Mouse (Mus musculus): ENCODE results near the gene Gdf15. TPM values are rescaled to one million over a fixed set of nuclear protein-coding genes. Genes with fewer than 3 reads are reported as not detected.
"Not testable (repeated sequence)": the region's sequence is repeated elsewhere in the genome, so short reads cannot be mapped to it uniquely, and the experiment has no call there.

Gdf15 gene
- total RNA-seq, 1 experiment from 2014 or later: 2.2 TPM

DNA sequence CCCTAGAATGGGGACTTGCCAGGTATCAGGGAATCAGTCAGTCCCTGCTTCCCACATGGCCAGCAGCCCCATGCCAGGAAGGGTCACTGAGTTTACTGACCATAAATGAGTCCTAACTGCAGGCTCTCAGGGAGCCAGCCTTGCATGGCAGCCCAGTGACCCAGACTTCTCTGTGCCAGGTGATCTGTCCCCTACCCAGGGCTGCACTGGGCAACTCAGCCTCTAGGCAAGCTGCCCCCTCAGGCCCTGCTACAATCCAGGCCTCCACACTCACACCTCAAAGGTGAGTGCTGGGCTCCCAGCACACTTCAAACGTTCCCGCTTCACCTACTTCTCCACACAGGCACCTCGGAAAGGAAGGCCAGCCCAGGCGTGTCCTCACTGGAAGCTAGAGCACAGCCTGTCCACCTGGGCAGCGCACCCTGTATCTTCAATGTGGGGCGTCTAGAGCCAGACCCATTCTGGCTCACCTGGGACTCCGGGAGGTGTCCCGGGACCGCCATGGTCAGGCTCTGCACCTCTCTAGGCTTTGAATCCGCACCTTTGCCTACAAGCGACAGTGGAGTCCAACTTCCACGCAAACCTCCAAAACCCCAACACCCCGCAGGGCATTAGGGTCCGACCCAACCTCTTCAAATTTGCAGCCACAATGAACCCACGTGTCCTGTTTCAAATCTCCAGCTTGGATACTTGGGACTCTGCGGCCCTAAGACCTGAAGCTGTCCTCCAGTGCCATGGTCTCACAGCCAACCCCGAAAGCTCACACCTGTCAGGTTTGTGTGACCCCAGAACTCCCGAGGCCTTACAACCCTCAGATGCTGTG, 25.3 kb downstream of the Gdf15 start:
- no peak for DNase-seq

DNA sequence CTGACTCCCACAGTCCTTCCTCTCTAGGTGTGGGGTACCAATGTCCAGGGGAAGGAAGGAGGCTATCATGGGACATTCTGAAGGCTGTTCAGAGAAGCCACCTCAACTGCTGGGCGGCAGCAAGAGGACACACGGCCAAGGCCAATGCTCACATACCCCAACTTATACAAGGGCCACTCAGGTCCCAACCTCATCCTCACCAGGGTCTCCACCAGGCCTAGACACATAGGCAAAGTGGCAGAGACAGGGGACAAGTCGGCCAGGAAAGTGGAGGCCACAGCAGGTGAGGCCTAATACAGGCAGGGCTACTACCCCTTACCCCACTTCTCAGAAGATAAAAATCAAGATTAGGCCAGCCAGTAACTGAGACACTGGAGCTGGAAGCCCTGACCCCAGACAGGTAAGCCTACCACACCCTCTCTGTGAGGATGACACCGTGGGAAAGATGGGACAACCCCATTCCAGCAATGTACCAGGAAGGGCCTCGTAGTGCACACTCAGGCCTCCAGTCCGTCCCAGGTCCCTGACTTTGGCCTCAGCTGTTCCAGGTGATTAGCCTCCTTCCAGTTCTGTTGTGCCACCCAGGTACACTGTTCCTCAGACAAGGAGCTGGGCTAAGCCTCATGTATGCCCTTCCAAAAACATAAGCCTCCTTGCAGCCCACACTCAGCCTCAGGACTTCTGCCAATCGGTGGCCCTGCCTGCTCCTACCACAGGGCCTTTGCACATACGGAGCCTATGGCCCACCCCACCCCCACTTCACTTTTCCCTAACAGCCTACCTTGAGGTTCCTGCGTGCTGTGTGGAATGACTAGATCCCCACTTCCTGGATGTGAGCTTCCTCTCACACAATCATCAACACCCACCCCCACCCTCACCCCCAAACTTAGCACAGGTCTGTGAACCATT, 26.1 kb downstream of the Gdf15 start:
- DNase-seq: no peak

DNA sequence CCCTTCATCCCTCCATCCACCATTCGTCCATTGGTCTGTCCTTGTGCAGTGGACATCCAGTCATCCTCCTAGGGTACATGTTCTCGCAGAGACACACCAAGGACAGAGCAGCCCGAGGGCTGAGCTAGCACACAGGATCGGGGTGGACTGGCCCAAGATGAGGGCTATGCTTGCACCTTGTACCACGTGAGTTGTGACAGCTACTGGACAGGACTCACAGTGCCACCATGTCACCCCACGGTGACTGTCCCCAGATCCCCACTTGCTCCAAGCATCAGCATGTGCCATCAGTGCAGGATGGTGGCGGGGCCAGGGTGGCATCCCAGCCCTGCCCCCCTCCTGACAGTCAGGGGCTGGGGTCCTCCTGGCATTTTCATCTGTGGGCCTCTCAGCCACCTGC, 27.7 kb downstream of the Gdf15 start:
- DNase-seq: no peak

DNA sequence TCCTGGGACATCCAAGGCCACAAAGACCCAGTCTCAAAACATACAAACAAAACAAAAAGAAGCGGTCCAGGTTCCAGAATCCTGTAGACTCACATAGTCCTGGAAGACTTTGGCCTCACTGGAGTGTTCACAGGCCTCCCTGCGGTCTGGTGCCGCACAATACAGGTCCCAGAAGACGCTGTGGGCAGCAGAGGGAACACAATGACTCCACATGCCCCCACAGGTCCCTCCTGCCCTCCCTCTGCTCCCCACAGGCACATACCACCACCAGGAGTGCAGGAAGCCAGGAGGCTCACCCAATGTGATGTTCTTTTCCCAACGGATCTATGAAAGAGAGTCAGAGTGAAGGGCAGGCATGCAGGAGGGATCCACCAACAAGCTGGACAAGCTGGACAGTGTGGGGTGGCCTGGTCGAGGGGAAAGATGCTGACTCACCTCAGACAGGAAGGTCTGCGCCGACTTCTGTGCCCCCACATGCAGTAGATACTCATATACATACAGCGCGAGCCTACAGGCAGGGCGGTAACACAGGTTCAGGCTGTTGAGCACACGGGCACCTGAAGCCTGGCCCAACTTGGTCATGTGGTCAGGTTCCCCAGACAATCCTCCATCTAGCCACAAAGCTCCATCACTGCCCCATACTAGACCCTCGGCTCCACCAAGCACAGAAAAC, 30.0 kb downstream of the Gdf15 start:
- DNase-seq: no peak

DNA sequence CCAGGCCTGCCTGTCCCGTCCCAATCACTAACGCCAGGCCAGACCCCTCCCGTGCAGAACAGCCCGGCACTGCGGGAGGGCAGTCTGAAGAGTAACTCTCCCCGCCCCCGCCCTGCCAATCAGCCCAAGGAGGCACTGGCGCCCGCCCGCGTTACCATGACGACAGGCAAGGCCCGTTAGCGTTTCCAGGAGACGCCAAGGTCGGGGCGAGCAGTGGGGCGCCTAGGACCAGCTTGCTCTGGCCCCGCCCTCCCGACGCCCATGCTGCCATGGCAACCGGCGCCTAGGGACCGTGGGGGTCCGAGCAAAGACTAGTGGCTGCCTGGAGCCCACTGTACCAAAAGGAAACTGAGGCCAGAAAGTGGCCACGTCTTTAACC, 31.0 kb downstream of the Gdf15 start:
- peak; percentile 95 for DNase-seq

DNA sequence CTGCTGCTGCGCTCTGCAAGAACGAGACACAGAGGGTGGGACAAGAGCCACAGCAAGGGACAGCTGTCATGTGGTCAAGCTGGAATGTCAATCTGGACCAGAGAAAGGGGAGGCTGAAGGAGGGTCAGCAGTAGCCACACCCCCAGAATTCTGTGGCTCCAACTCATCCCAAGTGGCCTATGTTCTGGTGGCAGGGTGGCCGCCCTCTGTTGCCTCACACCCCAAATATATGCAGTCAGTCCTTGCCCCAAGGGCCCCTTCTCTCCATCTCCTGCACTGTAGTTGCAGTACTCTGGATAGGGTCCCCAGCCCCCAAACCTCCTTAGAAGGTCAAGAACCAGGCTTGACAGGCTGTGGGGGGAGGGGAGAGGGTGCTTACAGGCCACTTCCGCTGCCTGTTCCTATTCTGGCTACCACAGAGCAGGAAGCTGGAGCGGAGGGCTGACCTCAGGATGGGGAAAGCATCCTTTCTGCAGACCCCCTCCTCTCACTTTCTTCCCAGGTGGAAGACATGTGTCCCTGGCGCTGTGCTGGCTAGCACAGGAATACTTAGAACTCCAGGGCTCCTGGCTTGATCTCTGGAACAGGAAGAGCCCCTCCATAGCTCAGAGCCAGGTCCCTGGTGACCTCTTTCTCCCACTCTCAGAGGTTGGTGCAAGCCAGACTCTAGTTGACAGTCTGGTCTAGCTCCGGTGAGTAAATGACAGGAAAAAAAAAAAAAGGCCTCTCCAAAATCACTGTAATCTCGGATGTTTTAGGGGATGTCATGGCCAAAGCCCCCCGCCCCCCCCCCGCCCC, 31.6 kb downstream of the Gdf15 start:
- DNase-seq: no peak

DNA sequence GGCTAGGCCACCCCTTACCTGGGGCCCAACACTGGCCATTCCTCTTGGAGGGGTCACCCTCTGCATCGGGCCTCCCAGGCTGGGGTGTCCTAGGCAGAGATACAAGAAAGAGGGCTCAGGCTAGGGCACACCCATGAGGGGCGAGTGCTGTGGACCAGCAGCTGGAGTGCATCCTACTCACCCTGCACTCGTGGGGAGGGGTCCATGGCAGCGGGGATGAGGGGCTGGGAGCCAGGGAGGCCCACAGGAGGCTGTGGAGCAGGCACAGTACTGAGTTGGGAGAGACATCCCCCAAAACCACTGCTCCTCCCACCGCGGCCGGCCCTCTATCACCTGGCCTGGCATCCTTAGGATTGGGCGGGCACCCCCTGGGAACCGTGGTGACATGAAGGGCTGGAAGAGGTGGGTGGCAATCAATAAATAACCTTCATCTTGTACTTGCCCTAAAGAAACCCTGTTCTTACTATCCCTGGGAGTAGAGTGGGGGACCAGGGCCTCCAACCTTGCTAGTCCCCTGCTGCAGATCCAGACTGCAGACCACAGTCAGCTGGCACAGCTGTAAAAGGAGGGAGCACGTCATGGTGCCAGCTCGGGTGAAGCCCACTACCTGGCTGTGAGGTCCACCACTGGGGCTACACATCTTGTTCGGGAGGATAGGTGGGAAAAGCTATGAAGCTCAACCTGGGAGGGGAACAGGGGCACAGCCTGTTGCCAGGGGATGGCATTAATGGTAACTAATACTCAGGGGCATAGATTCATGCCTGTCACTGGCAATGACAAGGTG, 32.6 kb downstream of the Gdf15 start:
- DNase-seq: no peak

DNA sequence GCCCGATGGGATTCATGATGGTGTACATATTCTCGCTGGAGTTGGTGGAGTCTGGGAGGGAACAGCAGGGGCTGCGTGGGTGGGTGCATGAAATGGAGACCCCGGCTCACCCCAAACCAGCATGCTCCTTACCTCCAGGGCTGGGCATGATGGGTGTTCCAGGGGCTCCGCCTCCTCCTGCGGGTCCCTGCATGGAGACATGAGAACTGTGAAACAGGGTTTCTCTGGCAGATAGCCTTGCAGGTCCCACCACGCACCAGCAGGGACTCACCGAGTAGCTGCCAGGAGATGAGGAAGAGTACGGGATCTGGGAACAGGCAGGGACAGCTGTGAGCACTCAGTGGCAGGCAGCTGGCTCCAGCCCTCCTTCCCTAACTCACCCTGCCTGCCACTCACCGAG, 33.5 kb downstream of the Gdf15 start:
- DNase-seq: no peak

DNA sequence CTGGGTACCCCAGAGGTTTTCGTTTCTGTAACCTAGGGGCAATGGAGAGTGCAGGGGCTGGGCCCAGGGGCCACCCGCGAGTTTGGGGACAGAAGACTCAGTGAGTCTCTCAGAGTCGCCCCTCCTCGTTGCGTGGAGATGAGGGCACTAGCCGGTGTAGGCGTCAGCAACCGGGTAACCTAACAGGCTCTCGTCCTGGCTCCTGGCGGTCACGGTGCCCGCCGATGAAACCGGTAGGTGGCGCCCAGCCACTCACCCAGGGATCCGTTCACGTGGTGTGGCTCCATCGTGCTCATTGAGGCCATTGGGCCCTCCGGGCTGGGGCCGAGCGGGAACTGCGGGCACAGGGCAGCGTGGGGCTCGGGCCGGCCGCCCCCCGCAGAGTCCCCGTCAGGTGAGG, 34.0 kb downstream of the Gdf15 start:
- peak; percentile 89 for DNase-seq

DNA sequence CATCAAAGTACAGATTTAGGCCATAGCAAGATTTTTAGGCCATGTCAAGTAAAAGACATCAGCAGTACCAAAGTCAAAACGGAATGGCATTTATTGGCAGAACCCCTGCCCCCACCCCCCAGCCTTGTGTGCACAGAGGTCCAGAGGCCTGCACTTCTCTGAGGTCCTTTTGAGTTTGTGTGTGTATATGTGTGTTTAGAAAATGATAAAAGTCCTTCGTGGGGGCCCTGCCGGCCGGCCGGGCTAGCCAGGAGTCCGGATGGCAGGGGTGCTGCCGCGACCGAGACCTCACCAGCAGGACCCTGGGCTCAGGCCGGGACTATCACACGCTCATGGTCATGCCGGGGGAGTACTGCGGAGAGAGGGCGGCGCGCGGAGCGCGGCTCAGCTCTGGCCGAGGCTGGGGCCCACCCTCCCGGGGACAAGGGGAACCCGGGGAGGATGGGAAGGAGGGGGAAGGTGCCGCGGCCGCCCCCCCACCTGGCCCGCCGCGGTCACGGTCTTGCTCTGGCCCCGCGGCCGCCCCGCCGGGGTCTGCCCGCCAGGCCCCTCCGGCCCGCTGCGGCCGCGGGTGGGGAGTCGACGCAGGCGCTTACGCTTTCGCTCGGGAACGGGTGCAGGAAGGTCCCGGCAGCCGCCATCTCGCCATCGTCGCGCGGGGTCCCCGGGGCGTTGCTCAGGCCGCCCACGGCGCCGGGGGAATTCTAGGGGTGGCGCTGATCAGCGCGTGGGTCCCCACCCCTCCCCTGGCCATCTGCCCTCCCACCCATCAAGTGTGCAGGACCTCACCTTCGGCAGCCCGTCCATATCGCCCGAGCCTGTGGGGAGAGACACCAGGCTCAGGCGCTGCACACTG, 34.6 kb downstream of the Gdf15 start:
- no peak for DNase-seq

DNA sequence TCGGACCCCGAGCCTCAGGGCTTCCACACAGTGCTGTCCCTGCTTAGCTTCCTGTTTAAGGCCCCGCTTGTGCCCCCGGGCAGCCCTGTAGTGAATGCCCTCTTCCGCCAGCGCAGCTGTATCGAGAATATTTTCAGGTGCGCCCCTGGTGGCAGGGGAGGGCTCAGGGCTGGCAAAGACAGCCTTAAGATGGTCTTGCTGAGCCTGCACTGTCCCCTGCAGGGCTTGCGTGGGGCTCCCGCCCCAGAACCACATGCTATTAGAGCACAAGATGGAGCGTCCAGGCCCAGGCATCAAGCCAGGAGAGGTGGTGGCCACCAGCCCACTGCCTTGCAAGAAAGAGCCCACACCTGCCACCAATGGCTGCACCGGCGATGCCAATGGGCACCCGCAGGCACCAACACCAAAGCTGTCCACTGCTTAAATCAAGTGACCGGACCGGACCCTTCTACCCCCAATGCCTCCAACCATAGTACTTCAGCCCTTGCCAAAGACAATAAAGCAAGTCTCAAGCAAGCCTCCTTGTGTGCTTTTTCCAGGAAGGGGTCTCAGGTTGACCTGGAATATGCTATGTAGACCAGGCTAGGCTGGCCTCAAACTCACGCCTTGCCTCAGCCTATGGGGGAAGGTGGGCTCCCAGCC, 35.4 kb downstream of the Gdf15 start:
- DNase-seq: no peak

DNA sequence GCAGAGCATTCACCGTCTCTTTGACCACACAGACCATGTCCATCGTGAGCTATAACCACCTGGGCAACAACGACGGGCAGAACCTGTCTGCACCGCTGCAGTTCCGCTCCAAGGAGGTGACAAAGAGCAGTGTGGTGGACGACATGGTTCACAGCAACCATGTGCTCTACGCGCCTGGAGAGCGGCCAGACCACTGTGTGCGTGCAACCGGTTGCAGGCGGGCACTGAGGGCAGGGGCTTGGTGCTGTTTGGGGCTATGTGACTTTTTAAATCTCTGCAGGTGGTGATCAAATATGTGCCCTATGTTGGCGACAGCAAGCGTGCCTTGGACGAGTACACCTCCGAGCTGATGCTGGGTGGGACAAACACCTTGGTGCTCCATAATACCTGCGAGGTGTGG, 36.0 kb downstream of the Gdf15 start:
- DNase-seq: no peak

DNA sequence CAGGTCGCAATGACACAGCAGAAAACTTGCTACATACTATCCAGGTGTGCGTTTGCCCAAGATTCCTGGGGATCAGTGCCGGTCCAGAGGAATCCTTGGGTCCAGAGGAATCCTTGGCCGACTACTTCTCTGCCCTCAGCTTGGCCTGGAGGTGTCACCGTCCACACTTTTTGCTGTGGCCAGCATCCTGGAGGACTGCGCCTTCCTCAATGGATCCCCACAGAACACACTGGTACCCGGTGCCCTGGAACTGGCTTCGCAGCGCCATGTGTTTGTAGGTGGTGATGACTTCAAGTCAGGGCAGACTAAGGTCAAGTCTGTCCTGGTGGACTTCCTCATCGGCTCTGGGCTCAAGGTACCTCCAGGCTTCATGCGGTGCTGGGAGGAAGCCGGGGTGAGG, 36.4 kb downstream of the Gdf15 start:
- DNase-seq: no peak

DNA sequence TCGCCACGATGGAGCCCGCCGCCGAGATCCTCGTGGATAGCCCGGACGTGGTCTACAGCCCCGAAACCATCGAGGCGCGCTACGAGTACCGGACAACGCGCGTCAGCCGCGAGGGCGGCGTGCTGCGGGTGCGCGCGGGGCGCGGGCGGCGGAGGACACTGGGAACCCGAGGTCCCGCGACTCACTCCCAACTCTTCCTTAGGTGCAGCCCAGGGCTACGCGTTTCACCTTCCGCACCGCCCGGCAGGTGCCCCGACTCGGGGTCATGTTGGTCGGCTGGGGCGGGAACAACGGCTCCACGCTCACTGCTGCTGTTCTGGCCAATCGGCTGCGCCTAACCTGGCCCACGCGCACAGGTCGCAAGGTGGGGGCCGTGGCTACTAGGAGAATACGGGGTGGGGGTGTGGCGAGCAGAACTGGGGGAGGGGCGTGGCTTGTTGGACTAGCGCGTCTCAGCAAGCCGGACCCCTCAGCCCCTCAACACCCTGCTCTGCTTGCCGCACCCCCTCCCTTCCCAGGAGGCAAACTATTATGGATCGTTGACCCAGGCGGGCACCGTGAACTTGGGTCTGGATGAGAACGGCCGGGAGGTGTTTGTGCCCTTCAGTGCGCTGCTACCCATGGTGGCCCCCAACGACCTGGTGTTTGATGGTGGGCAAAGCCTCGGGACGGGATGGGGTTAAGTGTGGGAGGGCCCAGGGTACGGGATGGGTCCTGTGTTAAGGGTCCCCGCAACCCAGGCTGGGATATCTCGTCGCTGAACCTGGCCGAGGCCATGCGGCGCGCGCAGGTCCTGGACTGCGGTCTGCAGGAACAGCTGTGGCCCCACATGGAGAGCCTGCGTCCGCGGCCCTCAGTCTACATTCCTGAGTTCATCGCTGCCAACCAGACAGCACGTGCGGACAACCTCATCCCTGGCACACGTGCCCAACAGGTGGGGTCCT, 37.4 kb downstream of the Gdf15 start:
- DNase-seq: peak; percentile 40

DNA sequence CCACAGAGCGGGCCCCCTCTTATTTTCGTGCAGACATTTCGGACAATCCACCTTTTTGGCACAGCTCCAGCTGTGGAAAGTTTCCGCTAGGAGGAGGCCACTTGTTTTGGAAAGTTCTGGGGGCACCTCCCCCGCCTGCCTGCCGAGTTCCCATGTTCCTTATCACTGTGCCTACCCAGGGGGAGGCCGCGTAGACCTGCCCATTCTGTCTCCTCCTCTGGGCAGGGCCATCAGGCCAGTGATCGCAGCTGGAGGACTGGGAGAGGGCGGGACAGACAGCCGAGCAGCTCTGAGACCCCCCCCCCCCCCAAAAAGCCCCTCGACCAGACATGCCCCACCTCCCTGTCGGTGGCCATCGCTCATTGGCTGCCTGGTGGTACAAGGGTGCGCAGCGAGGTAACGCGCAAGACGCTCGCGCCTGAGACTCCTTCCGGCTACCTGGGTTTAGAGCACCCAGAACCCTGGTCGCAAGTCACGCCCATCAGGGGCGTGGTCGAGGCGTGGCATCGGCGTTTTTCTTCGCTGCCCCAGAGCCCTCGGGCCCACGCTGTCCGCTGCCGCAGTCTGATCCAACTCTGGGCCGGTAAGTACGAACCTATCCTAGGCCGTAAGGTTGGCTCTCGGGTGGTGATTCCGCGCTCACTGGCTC, 38.2 kb downstream of the Gdf15 start, which contains the start of gene Isyna1:
Gene Isyna1 (plus strand): TSS at position 413 of the 649 bp plus-strand sequence.
- DNase-seq: peak; percentile 90

DNA sequence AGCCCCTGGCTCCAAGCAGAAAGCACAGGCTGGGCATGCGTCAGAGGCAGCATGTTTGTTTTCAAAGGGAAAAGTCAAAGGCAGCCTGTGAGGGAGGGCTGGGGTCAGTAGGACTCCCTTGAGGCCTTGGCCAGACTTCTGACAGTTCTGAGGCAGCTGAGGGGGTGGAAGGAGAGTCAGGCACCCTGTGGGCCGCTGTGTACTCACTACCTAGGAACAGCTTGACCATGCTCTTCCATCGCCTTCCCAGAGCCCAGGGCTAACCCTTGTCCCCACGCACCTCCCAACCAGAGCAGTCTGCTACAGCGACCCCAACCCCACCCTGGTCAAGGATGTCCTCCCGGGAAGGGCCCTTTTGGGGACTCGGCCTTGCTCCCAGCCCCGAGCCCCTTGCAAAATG, 39.1 kb downstream of the Gdf15 start:
- peak; percentile 45 for DNase-seq

DNA sequence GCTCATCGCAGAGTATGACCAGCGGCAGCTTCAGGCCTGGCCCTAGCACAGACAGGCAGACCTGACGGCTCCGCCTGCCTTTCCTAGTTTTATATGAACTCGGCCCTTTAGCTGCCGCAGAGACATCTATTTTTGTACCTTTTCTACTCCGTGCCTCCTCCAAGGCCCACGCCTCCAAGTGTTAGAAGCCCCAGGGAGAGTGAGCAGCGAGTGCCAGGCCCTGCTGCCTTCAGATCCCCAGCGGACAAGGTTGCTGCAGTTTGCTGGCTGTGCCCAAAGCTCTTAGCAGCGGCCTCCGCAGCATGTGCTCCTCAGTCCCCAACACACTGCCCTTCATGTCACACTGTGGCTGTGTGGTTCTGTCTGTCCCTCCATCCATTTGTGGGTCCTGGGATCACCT, 40.7 kb downstream of the Gdf15 start:
- DNase-seq: no peak

DNA sequence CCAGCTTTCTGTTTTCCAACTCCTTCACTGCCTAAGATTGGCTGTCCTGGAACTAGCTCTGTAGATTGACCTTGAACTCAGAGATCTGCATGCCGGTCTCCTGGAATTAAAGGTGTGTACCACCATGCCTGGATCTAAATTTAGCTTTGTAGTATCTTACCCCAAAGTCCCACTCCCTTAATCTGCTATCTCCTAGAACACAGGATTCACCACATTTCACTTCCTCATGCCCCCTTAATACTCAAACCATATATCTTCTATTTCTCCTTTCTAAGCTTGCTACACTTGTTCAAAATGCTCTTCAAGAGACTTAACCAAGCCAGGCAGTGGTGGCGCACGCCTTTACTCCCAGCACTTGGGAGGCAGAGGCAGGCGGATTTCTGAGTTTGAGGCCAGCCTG, 44.3 kb downstream of the Gdf15 start:
- not testable (repeated sequence) for DNase-seq

Data from adrenal gland, postnatal 25 days (tissue).